Comparison of ENCODE assay signal across 10 mouse cellular contexts in the genomic region with DNA sequence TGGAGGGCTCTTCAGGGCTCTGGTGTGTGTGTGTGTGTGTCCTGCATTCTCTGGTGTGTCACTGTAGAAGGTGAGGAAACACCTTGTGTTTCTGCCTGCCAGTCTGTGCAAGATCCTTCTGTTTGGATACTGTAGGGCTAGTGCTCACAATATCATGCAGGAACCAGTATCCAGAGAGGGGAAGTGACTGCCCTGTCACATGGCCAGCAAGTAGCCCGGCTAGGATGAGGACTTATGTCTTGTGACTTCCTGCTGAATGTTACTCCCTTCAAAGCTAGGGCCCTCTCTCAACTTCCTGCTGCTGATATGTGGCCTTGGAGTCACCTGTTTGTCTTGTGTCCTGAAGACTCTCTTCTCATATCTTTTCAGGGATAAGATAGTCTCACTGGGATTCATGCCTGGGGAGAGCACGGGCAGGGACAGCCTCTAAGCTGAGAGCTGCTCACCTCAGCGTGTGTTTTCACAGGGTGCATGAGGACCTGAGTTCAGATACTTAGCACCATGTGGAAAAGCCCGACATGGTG. TPM values are rescaled to one million over a fixed set of nuclear protein-coding genes. Genes with fewer than 3 reads are reported as not detected.
DNase-seq lines count a peak whose midpoint lies in the region; ATAC-seq and TF ChIP-seq lines count a peak whose summit lies in the region.
"Had no signal": no experiment of that assay in that cellular context is flagged by ENCODE, and none has a peak within 500 bp of the region (broad histone marks: within the 10 kb centered on the region; RNA-seq: fewer than 3 reads in every experiment).

No protein-coding gene starts in this region.

- H3K27ac ChIP-seq in layer of hippocampus, adult 2 months = no peak overlapping the region
- H3K27ac ChIP-seq: neural tube, embryonic 12.5 days had no signal

- DNase-seq in layer of hippocampus, adult 11-12 months (ENCODE audit: low spot score) = peak; percentile 36
- no peak for DNase-seq in layer of hippocampus, adult 2 months (ENCODE audit: low spot score in 2 of 2)
- peak; percentile 50 to 58 for DNase-seq in kidney, postnatal 36 days
- DNase-seq in monocyte, adult 2 months (ENCODE audit: low read depth in 1 of 2, low spot score in 2 of 2) = peak; percentile 34 to 54
- DNase-seq in thymus, postnatal 0 days (ENCODE audit: low spot score) = no peak
- DNase-seq in thymus, postnatal 36 days = no peak
- no peak for DNase-seq in retina, embryonic 14.5 days (ENCODE audit: low spot score)
- DNase-seq: cerebellum, adult 8-10 months had no signal

- TF ChIP-seq CTCF in layer of hippocampus, adult 2 months (conservative IDR thresholded peaks at IDR 0.05) = no peak

- H3K4me3 ChIP-seq in layer of hippocampus, adult 2 months = no peak overlapping the region
- H3K4me3 ChIP-seq: neural tube, embryonic 12.5 days had no signal

- peak; percentile 97 for ATAC-seq in granulocyte monocyte progenitor cell, adult 5-6 weeks (replicated peaks; ENCODE audit: poor library complexity, severe bottlenecking)

RNA-seq across cellular contexts. Expression of a gene that starts 20.6 kb away (rescaled TPM):
- total RNA-seq in layer of hippocampus, adult 2 months (2021) = 10 to 100 TPM; 23.8 to 24.9 TPM
- 14.1 and 21.2 TPM in 2 replicates for total RNA-seq in granulocyte monocyte progenitor cell, adult 5-6 weeks (2014; fragmentation: Nextera tagmentation)
- total RNA-seq in granulocyte monocyte progenitor cell, adult 5-6 weeks (2017) = 7.8 and 10.8 TPM in 2 replicates
- polyA plus RNA-seq in thymus, postnatal 0 days (2015; fragmentation: Nextera tagmentation; extraction: Ambion mirVana) = 7.2 and 11.4 TPM in 2 replicates

RNA-seq across cellular contexts. Expression of a gene that starts 29.7 kb away (rescaled TPM):
- total RNA-seq in layer of hippocampus, adult 2 months (2021) = not detected
- not detected in 2 replicates for total RNA-seq in granulocyte monocyte progenitor cell, adult 5-6 weeks (2014; fragmentation: Nextera tagmentation)
- total RNA-seq in granulocyte monocyte progenitor cell, adult 5-6 weeks (2017) = not detected in 2 replicates
- 0.35 and 0.37 TPM in 2 replicates for polyA plus RNA-seq in thymus, postnatal 0 days (2015; fragmentation: Nextera tagmentation; extraction: Ambion mirVana)
- polyA plus RNA-seq: neural tube, embryonic 12.5 days had no signal

Comparison
In these comparisons a context has a peak if more than half of its experiments do, and no peak if none do; other contexts are left out.
1. DNase-seq: peak in layer of hippocampus, adult 11-12 months (single experiment), kidney, postnatal 36 days (2 of 2) and monocyte, adult 2 months (2 of 2); none in layer of hippocampus, adult 2 months (0 of 2), thymus, postnatal 0 days (single experiment), thymus, postnatal 36 days (0 of 2) and retina, embryonic 14.5 days (single experiment).